Mouse (Mus musculus): ENCODE measurements around the gene Ubn2. TPM values are rescaled to one million over a fixed set of nuclear protein-coding genes. Genes with fewer than 3 reads are reported as not detected.

Gene Ubn2
- total and polyA plus RNA-seq, 3 experiments: 12.1 to 39.4 (median 16.0) TPM

GRCm38 (mm10) chr6:38532500-38533420, 99.0 kb downstream of the Ubn2 start (continued):
- TF ChIP-seq MAZ (IDR thresholded peaks at IDR 0.05; ENCODE audit: low read depth, low read length): 0 out of 2 replicates have a peak, but pooled peaks have one; percentile 45
- no peak for TF ChIP-seq USF1 (IDR thresholded peaks at IDR 0.05; ENCODE audit: low read depth, low read length)
- no peak for TF ChIP-seq RAD21 (IDR thresholded peaks at IDR 0.05; ENCODE audit: low read depth, low read length)
- TF ChIP-seq UBTF (IDR thresholded peaks at IDR 0.05; ENCODE audit: borderline replicate concordance, insufficient read depth, low read depth, low read length): no peak
- no peak for TF ChIP-seq GABPA (IDR thresholded peaks at IDR 0.05; ENCODE audit: low read depth, low read length)

DNA sequence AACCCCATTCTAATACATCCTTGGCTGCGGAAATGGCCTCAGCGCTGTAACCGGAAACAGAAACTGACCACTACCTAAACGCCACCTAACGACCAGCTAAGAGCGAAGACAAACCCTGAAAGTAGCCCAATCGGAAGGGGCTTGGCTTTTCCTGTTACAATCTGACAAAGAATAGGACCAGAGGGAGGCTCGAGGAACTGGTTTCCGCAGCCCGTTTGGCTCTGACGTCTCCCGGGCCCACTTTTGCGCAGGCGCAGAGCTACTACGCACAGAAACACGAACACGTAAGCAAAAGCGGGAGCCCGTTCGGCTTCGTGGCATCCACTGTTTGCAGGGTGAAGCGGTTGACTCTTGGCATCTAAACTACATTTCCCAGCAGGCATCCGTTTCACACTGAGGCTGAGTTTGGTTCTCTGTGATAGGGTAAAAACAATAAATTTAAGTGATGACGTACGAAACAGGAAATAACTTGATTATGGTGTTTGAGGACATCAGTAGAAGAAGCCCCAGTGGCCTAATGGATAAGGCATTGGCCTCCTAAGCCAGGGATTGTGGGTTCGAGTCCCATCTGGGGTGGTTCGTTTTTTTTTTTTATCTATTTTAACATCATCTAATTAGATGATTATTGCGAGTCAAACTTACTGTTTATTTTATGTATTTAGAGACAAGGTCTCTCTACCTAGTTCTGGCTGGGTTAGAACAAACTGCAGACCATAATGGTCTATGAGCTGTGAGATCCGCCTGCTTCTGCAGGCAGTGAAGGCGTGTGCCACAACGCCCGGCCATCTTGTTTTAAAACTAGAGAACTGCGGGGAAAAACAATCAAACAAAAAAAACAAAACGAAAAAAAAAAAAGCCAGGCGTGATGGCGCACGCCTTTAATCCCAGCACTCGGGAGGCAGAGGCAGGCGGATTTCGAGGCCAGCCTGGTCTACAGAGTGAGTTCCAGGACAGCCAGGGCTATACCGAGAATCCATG, 100.0 kb downstream of the Ubn2 start, which contains the start of gene Fmc1:
Fmc1 (plus strand) TSS at position 75 of the 978 bp plus-strand sequence.
- H3K9me3 ChIP-seq (replicated peaks; ENCODE audit: insufficient read depth, low read length): no peaks in the 10 kb centered on the region
- H3K4me3 ChIP-seq (ENCODE audit: control insufficient read depth in 1 of 2, insufficient read depth in 1 of 2, low read depth in 2 of 2, low read length in 2 of 2): peak within 1 kb of the TSS; percentile 80 to 89
- peaks cover 0 to 12% of the 10 kb centered on the region in 2 experiments; a peak in 2 of 4 replicates for H3K36me3 ChIP-seq (ENCODE audit: control insufficient read depth in 1 of 2, insufficient read depth in 2 of 2, low read length in 2 of 2)
- peak within 1 kb of the TSS; percentile 87 for H3K27ac ChIP-seq (ENCODE audit: control insufficient read depth, low read depth, low read length)
- peaks cover 9% of the 10 kb centered on the region; the same call in 1 of the 2 replicates for H3K79me2 ChIP-seq (ENCODE audit: control insufficient read depth, insufficient read depth, low read length, poor library complexity)
- H3K9ac ChIP-seq (ENCODE audit: control insufficient read depth, low read depth, low read length, poor library complexity, severe bottlenecking): peak within 1 kb of the TSS; percentile 95
- peaks cover 3 to 6% of the 10 kb centered on the region in 2 experiments for H3K4me1 ChIP-seq (ENCODE audit: control insufficient read depth in 1 of 2, insufficient read depth in 2 of 2, low read length in 2 of 2)
- H3K27me3 ChIP-seq (ENCODE audit: control insufficient read depth in 1 of 2, insufficient read depth in 2 of 2, low read length in 2 of 2): no peaks in the 10 kb centered on the region
- peak; percentile 100 for DNase-seq (ENCODE audit: low read depth, low spot score)
- TF ChIP-seq POLR2AphosphoS2 (IDR thresholded peaks at IDR 0.05; ENCODE audit: low read length) (peak; percentile 88), ELF1 (IDR thresholded peaks at IDR 0.05; ENCODE audit: low read depth, low read length) (peak; percentile 86), CTCF (IDR thresholded peaks at IDR 0.05 in 2 of 3, conservative IDR thresholded peaks at IDR 0.05 in 1 of 3; ENCODE audit: control insufficient read depth in 1 of 3, insufficient read depth in 1 of 3, low read depth in 2 of 3, low read length in 3 of 3, poor library complexity in 1 of 3, severe bottlenecking in 1 of 3) (peak in 2 of 3 experiments; percentile 3 to 33; a peak in 1 of 6 replicates), RAD21 (IDR thresholded peaks at IDR 0.05; ENCODE audit: low read depth, low read length) (no peak), CHD2 (IDR thresholded peaks at IDR 0.05; ENCODE audit: low read length) (no peak), ZC3H11A (IDR thresholded peaks at IDR 0.05; ENCODE audit: low read depth, low read length) (no peak), GABPA (IDR thresholded peaks at IDR 0.05; ENCODE audit: low read depth, low read length) (peak; percentile 44; the same call in 1 of the 2 replicates), NELFE (IDR thresholded peaks at IDR 0.05; ENCODE audit: low read depth, low read length) (peak; percentile 87), POLR2AphosphoS5 (IDR thresholded peaks at IDR 0.05; ENCODE audit: borderline replicate concordance, low read depth, low read length) (no peak), EP300 (IDR thresholded peaks at IDR 0.05; ENCODE audit: low read depth in 1 of 2, low read length in 2 of 2) (peak in 1 of 2 experiments; percentile 60; a peak in 1 of 4 replicates), TBP (IDR thresholded peaks at IDR 0.05; ENCODE audit: low read depth, low read length) (peak; percentile 100), KAT2A (conservative IDR thresholded peaks at IDR 0.05; ENCODE audit: low read depth, low read length) (peak; percentile 91), USF1 (IDR thresholded peaks at IDR 0.05; ENCODE audit: low read depth, low read length) (peak; percentile 20; the same call in 1 of the 2 replicates), RCOR1 (IDR thresholded peaks at IDR 0.05; ENCODE audit: low read depth, low read length) (peak; percentile 38; the same call in 1 of the 2 replicates), TCF12 (IDR thresholded peaks at IDR 0.05; ENCODE audit: low read depth, low read length) (peak; percentile 14), MYC (IDR thresholded peaks at IDR 0.05; ENCODE audit: low read depth, low read length) (peak; percentile 81), MAFK (IDR thresholded peaks at IDR 0.05; ENCODE audit: borderline replicate concordance, low read depth, low read length) (peak; percentile 100), MXI1 (IDR thresholded peaks at IDR 0.05; ENCODE audit: low read depth, low read length) (peak; percentile 63), SIN3A (IDR thresholded peaks at IDR 0.05; ENCODE audit: low read length) (peak; percentile 97), MAZ (IDR thresholded peaks at IDR 0.05; ENCODE audit: low read depth, low read length) (peak; percentile 60; the same call in 1 of the 2 replicates), NRF1 (IDR thresholded peaks at IDR 0.05; ENCODE audit: insufficient read depth, low read depth, low read length, poor library complexity, severe bottlenecking) (peak; percentile 97), ZMIZ1 (IDR thresholded peaks at IDR 0.05; ENCODE audit: low read depth, low read length) (peak; percentile 95), E2F4 (IDR thresholded peaks at IDR 0.05; ENCODE audit: borderline replicate concordance, low read depth, low read length) (peak; percentile 86), ZNF384 (IDR thresholded peaks at IDR 0.05; ENCODE audit: low read depth, low read length) (peak; percentile 62), USF2 (IDR thresholded peaks at IDR 0.05; ENCODE audit: borderline replicate concordance in 1 of 2, insufficient read depth in 1 of 2, low read depth in 1 of 2, low read length in 2 of 2) (no peak), MEF2A (IDR thresholded peaks at IDR 0.05; ENCODE audit: extremely low read depth, insufficient replicate concordance, low read depth, low read length, poor library complexity, severe bottlenecking) (peak; percentile 70; the same call in 1 of the 2 replicates)

Data from MEL (cell line).